In the genomic region with DNA sequence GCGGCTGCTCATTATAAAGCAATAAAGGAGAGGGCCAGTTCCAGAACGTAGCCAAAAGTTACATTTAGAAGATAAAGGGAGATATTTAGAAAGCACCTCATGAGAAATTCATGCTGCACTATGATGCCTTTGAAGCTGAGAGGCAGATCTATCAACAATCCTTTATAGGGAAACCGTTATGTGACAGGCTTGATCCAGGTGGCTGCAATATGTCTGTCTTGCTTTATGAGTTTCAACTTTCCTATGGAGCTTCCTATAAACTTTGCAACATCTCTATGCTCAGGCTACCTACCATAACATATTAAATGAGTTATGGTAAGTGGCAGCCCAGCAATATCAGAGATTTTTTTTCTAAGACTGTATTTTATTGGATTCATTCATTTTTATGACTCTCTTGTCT, we compare ENCODE assay signal across 26 mouse cellular contexts.
"Had no signal": no experiment of that assay in that cellular context is flagged by ENCODE, and none has a peak within 500 bp of the region (broad histone marks: within the 10 kb centered on the region; RNA-seq: fewer than 3 reads in every experiment).

No protein-coding gene starts in this region.

- H3K4me3 ChIP-seq: heart, adult 2 months; heart, embryonic 13.5 days; heart, embryonic 15.5 days; hindbrain, embryonic 13.5 days; hindbrain, embryonic 15.5 days; intestine, embryonic 15.5 days; layer of hippocampus, adult 2 months; left cerebral cortex, adult 2 months; liver, embryonic 13.5 days; liver, embryonic 15.5 days had no signal

- H3K9ac ChIP-seq: heart, embryonic 13.5 days; heart, embryonic 15.5 days; hindbrain, embryonic 13.5 days; hindbrain, embryonic 15.5 days; intestine, embryonic 15.5 days; liver, embryonic 13.5 days; liver, embryonic 15.5 days; liver, postnatal 0 days had no signal

- H3K27me3 ChIP-seq: heart, embryonic 13.5 days; heart, embryonic 15.5 days; hindbrain, embryonic 13.5 days; hindbrain, embryonic 15.5 days; intestine, embryonic 15.5 days; liver, embryonic 13.5 days; liver, embryonic 15.5 days had no signal

- H3K9me3 ChIP-seq: heart, embryonic 13.5 days; heart, embryonic 15.5 days; hindbrain, embryonic 13.5 days; hindbrain, embryonic 15.5 days; intestine, embryonic 15.5 days; liver, embryonic 13.5 days; liver, embryonic 15.5 days had no signal

- H3K27ac ChIP-seq: heart, adult 2 months; heart, embryonic 13.5 days; heart, embryonic 15.5 days; hindbrain, embryonic 13.5 days; hindbrain, embryonic 15.5 days; hindbrain, postnatal 0 days; intestine, embryonic 15.5 days; layer of hippocampus, adult 2 months; left cerebral cortex, adult 2 months; liver, embryonic 13.5 days; liver, embryonic 15.5 days had no signal

- DNase-seq: gastrocnemius, postnatal 14 days; gastrocnemius, postnatal 36 days; heart, adult 11 months; heart, adult 2 months; heart, postnatal 14 days; heart, postnatal 36 days; kidney, adult 18-20 months; kidney, adult 8-10 months; kidney, postnatal 10 days; kidney, postnatal 25 days; kidney, postnatal 4 days; liver; liver, embryonic 13.5 days; liver, postnatal 0 days had no signal

- H3K4me2 ChIP-seq: heart, embryonic 11.5 days; heart, embryonic 13.5 days; heart, embryonic 15.5 days; hindbrain, embryonic 13.5 days; hindbrain, embryonic 15.5 days; intestine, embryonic 15.5 days; liver, embryonic 11.5 days; liver, embryonic 13.5 days; liver, embryonic 15.5 days had no signal

- H3K4me1 ChIP-seq: heart, embryonic 13.5 days; heart, embryonic 15.5 days; hindbrain, embryonic 15.5 days; intestine, embryonic 15.5 days; liver, embryonic 13.5 days; liver, embryonic 15.5 days had no signal

- H3K36me3 ChIP-seq: heart, embryonic 13.5 days; heart, embryonic 15.5 days; hindbrain, embryonic 13.5 days; hindbrain, embryonic 15.5 days; intestine, embryonic 15.5 days; liver, embryonic 13.5 days; liver, embryonic 15.5 days had no signal

- ATAC-seq: hindbrain, postnatal 0 days; intestine, embryonic 15.5 days; intestine, postnatal 0 days; liver, postnatal 0 days had no signal
